Mouse (Mus musculus): Measurements from ENCODE around the gene Cbx7.
"Not testable (repeated sequence)": the region's sequence is repeated elsewhere in the genome, so short reads cannot be mapped to it uniquely, and the experiment has no call there.

Gene Cbx7

DNA sequence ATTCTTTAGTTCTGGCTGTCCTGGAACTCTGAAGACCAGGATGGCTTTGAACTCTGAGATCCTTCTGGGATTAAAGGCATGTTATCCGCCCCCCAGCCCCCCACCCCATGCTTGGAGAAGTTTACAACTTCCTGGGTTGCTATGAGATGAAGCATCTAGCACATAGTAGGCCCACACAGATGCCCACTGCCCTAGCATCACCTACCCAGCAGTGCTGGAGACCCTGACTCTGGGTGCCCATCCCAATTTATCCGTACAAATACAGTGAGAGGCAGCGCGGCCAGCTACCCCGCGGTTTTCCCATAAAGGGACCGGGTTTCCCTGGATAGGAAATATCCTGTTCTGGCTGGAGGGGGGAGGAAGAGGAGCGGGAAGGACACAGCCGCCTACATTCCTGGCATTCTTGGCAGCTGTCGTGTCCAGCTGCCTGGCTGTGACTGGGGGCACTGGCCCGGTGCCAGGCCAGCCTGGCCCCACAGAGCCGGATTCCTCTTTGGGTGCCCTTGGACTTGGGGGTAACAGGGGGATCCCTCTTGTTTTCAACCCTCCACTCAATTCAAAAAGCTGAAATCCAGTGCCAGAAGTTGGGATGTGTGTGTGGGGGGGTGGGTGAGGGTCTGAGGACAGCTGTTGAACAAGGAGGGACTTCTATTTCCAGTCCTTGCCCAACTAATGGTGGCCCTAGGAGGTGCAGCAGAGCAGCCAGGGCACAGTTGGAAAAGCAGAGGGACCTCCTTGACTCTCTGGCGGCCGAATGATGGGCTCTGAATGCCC lies 19.0 kb downstream of the Cbx7 start:
- ATAC-seq (ENCODE audit: insufficient number of reproducible peaks, low FRiP score, low TSS enrichment) = no peak

DNA sequence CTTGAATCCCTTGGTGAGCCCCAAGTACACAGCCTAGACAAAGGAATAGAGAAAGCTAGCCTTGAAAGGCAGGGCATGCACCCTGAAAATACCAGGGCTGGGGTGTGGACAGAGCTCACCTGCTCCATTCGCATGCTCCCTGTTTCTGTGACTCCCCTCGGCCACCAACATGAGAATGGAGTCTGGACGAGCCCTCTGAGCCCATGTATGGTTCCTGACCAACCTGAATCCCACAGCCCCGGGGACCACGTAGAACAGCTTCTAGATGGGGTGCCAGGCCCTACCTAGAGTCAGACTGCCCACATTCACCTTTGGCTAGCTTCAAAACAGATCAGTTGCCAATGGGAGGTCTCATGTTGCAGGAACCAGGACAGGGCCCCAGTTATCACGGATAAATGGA lies 19.7 kb downstream of the Cbx7 start:
- ATAC-seq (ENCODE audit: insufficient number of reproducible peaks, low FRiP score, low TSS enrichment) = no peak

GRCm38 (mm10) chr15:79950250-79951025 lies 20.5 kb downstream of the Cbx7 start:
- peak; percentile 66 for ATAC-seq (ENCODE audit: insufficient number of reproducible peaks, low FRiP score, low TSS enrichment)

DNA sequence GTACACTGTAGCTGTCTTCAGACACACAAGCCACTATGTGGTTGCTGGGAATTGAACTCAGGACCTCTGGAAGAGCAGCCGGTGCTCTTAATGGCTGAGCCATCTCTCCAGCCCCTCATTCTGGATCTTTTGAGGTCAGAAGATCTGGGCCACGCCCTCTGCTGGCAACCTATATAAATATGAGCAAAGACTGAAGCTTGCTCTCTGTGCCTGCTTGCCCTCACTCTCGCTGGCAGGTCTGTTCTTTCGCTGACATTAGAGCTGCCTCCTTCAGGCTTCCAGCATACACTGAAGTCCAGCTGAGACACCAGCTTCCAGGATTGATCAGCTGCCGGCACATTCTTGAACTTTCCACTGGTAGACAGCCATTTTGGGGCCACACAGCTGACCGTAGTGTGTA lies 23.2 kb downstream of the Cbx7 start:
- no peak for ATAC-seq (ENCODE audit: insufficient number of reproducible peaks, low FRiP score, low TSS enrichment)

GRCm38 (mm10) chr15:79946790-79947189 lies 24.1 kb downstream of the Cbx7 start:
- ATAC-seq (ENCODE audit: insufficient number of reproducible peaks, low FRiP score, low TSS enrichment) = no peak

DNA sequence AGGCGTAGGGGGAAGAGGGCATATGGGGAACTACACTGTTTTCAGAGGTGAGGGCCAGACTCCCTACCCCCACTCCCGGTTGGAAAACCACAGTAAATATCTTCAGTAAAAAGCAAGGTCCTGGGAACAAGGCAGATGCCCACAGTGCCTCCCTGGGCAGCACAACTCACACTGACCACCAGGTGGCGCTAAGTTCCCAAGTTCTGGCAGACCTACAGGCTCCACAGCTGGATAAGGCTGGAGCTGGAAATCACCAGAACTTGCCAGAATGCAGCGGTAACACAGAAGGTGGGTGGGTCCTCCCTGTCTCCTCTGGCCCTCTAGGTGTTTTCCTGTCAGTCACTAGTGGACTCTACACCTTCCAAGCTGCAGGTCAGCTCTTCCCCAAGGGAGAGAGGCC lies 24.9 kb downstream of the Cbx7 start:
- ATAC-seq (ENCODE audit: insufficient number of reproducible peaks, low FRiP score, low TSS enrichment) = no peak

GRCm38 (mm10) chr15:79944948-79945347 lies 26.0 kb downstream of the Cbx7 start:
- no peak for ATAC-seq (ENCODE audit: insufficient number of reproducible peaks, low FRiP score, low TSS enrichment)

DNA sequence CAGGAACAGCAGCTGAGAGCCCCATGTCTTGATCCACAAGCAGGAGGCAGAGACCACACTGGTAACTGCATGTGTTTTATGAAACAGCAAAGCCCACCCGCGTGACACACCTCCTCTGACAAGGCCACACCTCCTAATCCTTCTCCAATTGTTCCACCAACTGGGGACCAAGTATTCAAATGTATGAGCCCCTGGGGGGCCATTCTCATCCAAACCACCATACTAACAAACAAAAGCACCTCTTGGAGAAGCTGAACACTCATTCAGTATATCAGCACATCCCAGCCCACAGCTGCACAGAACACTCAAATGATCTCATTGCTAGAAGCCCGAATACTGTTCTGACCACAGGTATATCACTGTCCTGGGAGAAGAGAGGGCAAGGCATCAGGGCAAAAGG lies 27.3 kb downstream of the Cbx7 start:
- no peak for ATAC-seq (ENCODE audit: insufficient number of reproducible peaks, low FRiP score, low TSS enrichment)

DNA sequence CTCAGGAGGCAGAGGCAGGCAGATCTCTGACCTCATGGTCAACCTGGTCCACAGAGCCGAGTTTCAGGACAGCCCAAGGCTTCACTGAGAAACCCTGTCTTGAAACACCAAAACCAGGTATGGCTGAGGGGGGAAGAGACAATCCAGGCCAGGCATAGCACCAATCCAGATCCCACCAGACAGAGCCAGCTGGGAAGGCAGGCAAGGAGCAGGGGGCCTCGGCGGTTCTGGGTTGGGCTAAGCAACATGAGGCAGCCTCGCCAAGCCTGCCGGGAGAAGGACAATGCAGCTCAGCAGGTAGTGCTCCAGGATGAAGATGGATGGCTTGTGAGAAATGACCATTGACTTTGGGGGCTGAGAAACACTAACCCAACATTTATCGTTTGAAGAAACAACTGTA lies 28.4 kb downstream of the Cbx7 start:
- no peak for ATAC-seq (ENCODE audit: insufficient number of reproducible peaks, low FRiP score, low TSS enrichment)

GRCm38 (mm10) chr15:79940932-79941331 lies 30.0 kb downstream of the Cbx7 start:
- ATAC-seq (ENCODE audit: insufficient number of reproducible peaks, low FRiP score, low TSS enrichment) = no peak

DNA sequence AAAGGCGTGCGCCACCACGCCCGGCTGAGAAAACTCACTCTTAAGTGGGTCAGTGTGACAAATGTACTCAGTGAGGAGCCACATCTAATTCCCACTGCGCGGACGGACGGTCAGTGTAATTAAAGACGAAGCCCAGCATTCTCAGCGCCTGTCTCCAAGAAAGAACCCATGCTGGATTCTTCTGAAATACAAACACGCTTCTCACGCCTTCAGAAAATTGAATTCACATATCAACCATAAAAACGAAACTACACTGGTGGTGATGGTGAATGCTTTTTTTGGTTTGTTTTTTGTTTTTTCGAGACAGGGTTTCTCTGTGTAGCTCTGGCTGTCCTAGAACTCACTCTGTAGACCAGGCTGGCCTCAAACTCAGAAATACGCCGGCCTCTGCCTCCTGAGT lies 31.0 kb downstream of the Cbx7 start:
- ATAC-seq (ENCODE audit: insufficient number of reproducible peaks, low FRiP score, low TSS enrichment) = no peak

DNA sequence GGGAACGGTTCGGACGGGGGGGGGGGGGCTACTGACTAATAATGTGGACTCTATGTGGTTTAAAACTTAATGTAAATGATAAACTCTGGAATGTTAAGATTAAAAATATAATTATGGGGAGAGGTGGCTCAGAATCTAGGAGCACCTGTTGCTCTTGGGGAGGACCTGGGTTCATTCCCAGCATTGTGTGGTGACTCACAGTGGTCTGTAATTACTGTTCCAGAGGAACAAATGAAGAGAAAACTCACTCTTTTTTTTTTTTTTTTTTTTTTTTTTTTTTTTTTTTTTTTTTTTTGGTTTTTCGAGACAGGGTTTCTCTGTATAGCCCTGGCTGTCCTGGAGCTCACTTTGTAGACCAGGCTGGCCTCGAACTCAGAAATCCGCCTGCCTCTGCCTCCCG lies 31.4 kb downstream of the Cbx7 start:
- ATAC-seq (ENCODE audit: insufficient number of reproducible peaks, low FRiP score, low TSS enrichment) = not testable (repeated sequence)

- no peak for ATAC-seq (ENCODE audit: insufficient number of reproducible peaks, low FRiP score, low TSS enrichment)
Measured at GRCm38 (mm10) chr15:79939020-79939419, 31.9 kb downstream of the Cbx7 start.

- ATAC-seq (ENCODE audit: insufficient number of reproducible peaks, low FRiP score, low TSS enrichment) = no peak
Measured at GRCm38 (mm10) chr15:79936374-79936751, 34.6 kb downstream of the Cbx7 start.

- ATAC-seq (ENCODE audit: insufficient number of reproducible peaks, low FRiP score, low TSS enrichment) = no peak
Measured at GRCm38 (mm10) chr15:79935654-79936373, 35.1 kb downstream of the Cbx7 start.

- no peak for ATAC-seq (ENCODE audit: insufficient number of reproducible peaks, low FRiP score, low TSS enrichment)
Measured at GRCm38 (mm10) chr15:79934776-79935175, 36.1 kb downstream of the Cbx7 start.

GRCm38 (mm10) chr15:79933670-79934514 lies 37.0 kb downstream of the Cbx7 start:
- no peak for ATAC-seq (ENCODE audit: insufficient number of reproducible peaks, low FRiP score, low TSS enrichment)

GRCm38 (mm10) chr15:79933052-79933669 lies 37.8 kb downstream of the Cbx7 start:
- 0 out of 2 replicates have a peak, but pooled peaks have one; percentile 7 for ATAC-seq (ENCODE audit: insufficient number of reproducible peaks, low FRiP score, low TSS enrichment)

GRCm38 (mm10) chr15:79932323-79932987 lies 38.5 kb downstream of the Cbx7 start:
- ATAC-seq (ENCODE audit: insufficient number of reproducible peaks, low FRiP score, low TSS enrichment) = peak; percentile 66; the same call in 1 of the 2 replicates

Measured in cerebellum, adult (tissue).